Mouse (Mus musculus) MEL (cell line): ENCODE data around the gene Tcf7l2. TPM values are rescaled to one million over a fixed set of nuclear protein-coding genes. Genes with fewer than 3 reads are reported as not detected.

Source experiments
- DNase-seq: peaks from one replicate; pipeline ENCODE4 v3.0.0; 2011; ENCODE audit warnings: low read depth, low spot score
- H3K27ac ChIP-seq: 2 replicates; pipeline ENCODE4 v1.5.1; 2012; ENCODE audit warnings: low read depth, mild to moderate bottlenecking, control low read depth, low read length, moderate library complexity; ENCODE audit not compliant: control insufficient read depth
- H3K27me3 ChIP-seq, 2 experiments: fragments of 150-350 bp in 1 of 2; sonication (generic) in 1 of 2; 2 replicates each; pipeline ENCODE4 v1.6.1; 2012; ENCODE audit warnings: low read length in 2 of 2, mild to moderate bottlenecking in 2 of 2, improper control_type of control experiment in 1 of 2, moderate library complexity in 1 of 2; ENCODE audit not compliant: insufficient read depth in 2 of 2, control insufficient read depth in 1 of 2
- H3K36me3 ChIP-seq, 2 experiments: 2 replicates each; pipeline ENCODE4 v1.6.1; 2012 to 2014; ENCODE audit warnings: low read length in 2 of 2, improper control_type of control experiment in 1 of 2, inconsistent platforms in 1 of 2, mild to moderate bottlenecking in 1 of 2; ENCODE audit not compliant: insufficient read depth in 2 of 2, control insufficient read depth in 1 of 2
- H3K4me1 ChIP-seq, 2 experiments: fragments of 150-350 bp in 1 of 2; sonication (generic) in 1 of 2; 2 replicates each; pipeline ENCODE4 v1.6.1; 2012; ENCODE audit warnings: low read length in 2 of 2, improper control_type of control experiment in 1 of 2, mild to moderate bottlenecking in 1 of 2; ENCODE audit not compliant: insufficient read depth in 2 of 2, control insufficient read depth in 1 of 2
- H3K4me3 ChIP-seq, 2 experiments: fragments of 150-350 bp in 1 of 2; sonication (generic) in 1 of 2; 2 replicates each; pipeline ENCODE4 v1.5.1; 2012; ENCODE audit warnings: low read depth in 2 of 2, low read length in 2 of 2, mild to moderate bottlenecking in 2 of 2, moderate library complexity in 2 of 2, control low read depth in 1 of 2, improper control_type of control experiment in 1 of 2; ENCODE audit not compliant: control insufficient read depth in 1 of 2, insufficient read depth in 1 of 2
- H3K79me2 ChIP-seq: 2 replicates; pipeline ENCODE4 v1.6.1; 2012; ENCODE audit warnings: mild to moderate bottlenecking, low read length, moderate library complexity; ENCODE audit not compliant: control insufficient read depth, poor library complexity, insufficient read depth
- H3K9ac ChIP-seq: 2 replicates; pipeline ENCODE4 v1.6.1; 2012; ENCODE audit warnings: low read depth, mild to moderate bottlenecking, control low read depth, low read length, moderate library complexity; ENCODE audit not compliant: control insufficient read depth, poor library complexity, severe bottlenecking
- H3K9me3 ChIP-seq: fragments of 150-350 bp; sonication (generic); replicated peaks from 2 replicates; pipeline ENCODE4 v1.6.1; 2012; ENCODE audit warnings: mild to moderate bottlenecking, low read length, improper control_type of control experiment, moderate library complexity; ENCODE audit not compliant: insufficient read depth
- BHLHE40 ChIP-seq: IDR thresholded peaks from 2 replicates; pipeline ENCODE4 v1.6.1; 2012; ENCODE audit warnings: low read depth, mild to moderate bottlenecking, inconsistent platforms, low read length, improper control_type of control experiment, borderline replicate concordance
- CTCF ChIP-seq, 3 experiments: IDR thresholded peaks in 2 of 3; conservative IDR thresholded peaks in 1 of 3; 2 replicates each; pipeline ENCODE4 v1.5.1; 2011 to 2012; ENCODE audit warnings: low read length in 3 of 3, low read depth in 2 of 3, mild to moderate bottlenecking in 2 of 3, improper control_type of control experiment in 1 of 3, inconsistent platforms in 1 of 3, mixed read lengths in 1 of 3, moderate library complexity in 1 of 3; ENCODE audit not compliant: control insufficient read depth in 1 of 3, insufficient read depth in 1 of 3, poor library complexity in 1 of 3, severe bottlenecking in 1 of 3
- ELF1 ChIP-seq: IDR thresholded peaks from 2 replicates; pipeline ENCODE4 v1.6.1; 2014; ENCODE audit warnings: low read depth, mild to moderate bottlenecking, inconsistent platforms, low read length, improper control_type of control experiment, moderate library complexity
- GABPA ChIP-seq: IDR thresholded peaks from 2 replicates; pipeline ENCODE4 v1.6.1; 2012; ENCODE audit warnings: low read depth, mild to moderate bottlenecking, inconsistent platforms, low read length, improper control_type of control experiment, moderate library complexity
- GATA1 ChIP-seq: IDR thresholded peaks from 2 replicates; pipeline ENCODE4 v1.6.1; 2011; ENCODE audit warnings: low read depth, low read length, improper control_type of control experiment
- MAZ ChIP-seq: IDR thresholded peaks from 2 replicates; pipeline ENCODE4 v1.6.1; 2012; ENCODE audit warnings: low read depth, mild to moderate bottlenecking, inconsistent platforms, low read length, improper control_type of control experiment
- MEF2A ChIP-seq: IDR thresholded peaks from 2 replicates; pipeline ENCODE4 v1.6.1; 2014; ENCODE audit warnings: low read depth, mild to moderate bottlenecking, inconsistent platforms, low read length, improper control_type of control experiment; ENCODE audit not compliant: poor library complexity, insufficient replicate concordance, severe bottlenecking; ENCODE audit errors: extremely low read depth
- MXI1 ChIP-seq: IDR thresholded peaks from 2 replicates; pipeline ENCODE4 v1.6.1; 2011; ENCODE audit warnings: mild to moderate bottlenecking, low read depth, low read length, improper control_type of control experiment
- MYB ChIP-seq: IDR thresholded peaks from 2 replicates; pipeline ENCODE4 v1.6.1; 2011; ENCODE audit warnings: mild to moderate bottlenecking, low read depth, low read length, improper control_type of control experiment
- MYC ChIP-seq: IDR thresholded peaks from 2 replicates; pipeline ENCODE4 v1.6.1; 2011; ENCODE audit warnings: low read depth, mild to moderate bottlenecking, low read length, improper control_type of control experiment, moderate library complexity
- NELFE ChIP-seq: IDR thresholded peaks from 2 replicates; pipeline ENCODE4 v1.6.1; 2011; ENCODE audit warnings: low read depth, low read length, improper control_type of control experiment
- NRF1 ChIP-seq: IDR thresholded peaks from 2 replicates; pipeline ENCODE4 v1.6.1; 2014; ENCODE audit warnings: low read depth, mild to moderate bottlenecking, inconsistent platforms, low read length, improper control_type of control experiment, moderate library complexity; ENCODE audit not compliant: poor library complexity, insufficient read depth, severe bottlenecking
- SIN3A ChIP-seq: IDR thresholded peaks from 2 replicates; pipeline ENCODE4 v1.6.1; 2012; ENCODE audit warnings: low read length, improper control_type of control experiment, inconsistent platforms
- TAL1 ChIP-seq: IDR thresholded peaks from 2 replicates; pipeline ENCODE4 v1.6.1; 2012; ENCODE audit warnings: mild to moderate bottlenecking, inconsistent platforms, low read length, moderate library complexity, mixed read lengths
- TBP ChIP-seq: IDR thresholded peaks from 2 replicates; pipeline ENCODE4 v1.8.0; 2011; ENCODE audit warnings: low read depth, low read length, improper control_type of control experiment
- UBTF ChIP-seq: IDR thresholded peaks from 2 replicates; pipeline ENCODE4 v1.6.1; 2012; ENCODE audit warnings: low read depth, mild to moderate bottlenecking, inconsistent platforms, low read length, improper control_type of control experiment, moderate library complexity, borderline replicate concordance; ENCODE audit not compliant: insufficient read depth
- USF2 ChIP-seq, 2 experiments: IDR thresholded peaks; 2 replicates each; pipeline ENCODE4 v1.6.1; 2011 to 2012; ENCODE audit warnings: improper control_type of control experiment in 2 of 2, low read length in 2 of 2, borderline replicate concordance in 1 of 2, inconsistent platforms in 1 of 2, low read depth in 1 of 2, mild to moderate bottlenecking in 1 of 2; ENCODE audit not compliant: insufficient read depth in 1 of 2
- ZC3H11A ChIP-seq: IDR thresholded peaks from 2 replicates; pipeline ENCODE4 v1.6.1; 2012; ENCODE audit warnings: low read depth, mild to moderate bottlenecking, inconsistent platforms, low read length, improper control_type of control experiment
- ZMIZ1 ChIP-seq: IDR thresholded peaks from 2 replicates; pipeline ENCODE4 v1.6.1; 2012; ENCODE audit warnings: low read depth, mild to moderate bottlenecking, inconsistent platforms, low read length, improper control_type of control experiment, moderate library complexity
- ZNF384 ChIP-seq: IDR thresholded peaks from 2 replicates; pipeline ENCODE4 v1.6.1; 2012; ENCODE audit warnings: low read depth, mild to moderate bottlenecking, inconsistent platforms, low read length, improper control_type of control experiment
- polyA plus RNA-seq, 2 experiments: library from polyadenylated mRNA; stranded (reverse) in 1 of 2; unstranded in 1 of 2; fragments of >175 nt in 1 of 2; fragments of >200 nt in 1 of 2; gene quantifications; 2 replicates each; pipeline versions ENCODE4 v1.2.1 to v1.2.4; 2012; ENCODE audit warnings: low replicate concordance in 2 of 2, low read depth in 1 of 2; ENCODE audit not compliant: insufficient read length in 2 of 2, insufficient read depth in 1 of 2, missing spikeins in 1 of 2
- total RNA-seq: library from RNA; depleted of rRNA; stranded (reverse); fragments of 300-350 nt; gene quantifications from 2 replicates; pipeline ENCODE4 v1.2.3, GENCODE M21; 2012

Gene Tcf7l2
- total and polyA plus RNA-seq, 3 experiments, result 0.65 to 12.8 TPM; not detected in 1

DNA sequence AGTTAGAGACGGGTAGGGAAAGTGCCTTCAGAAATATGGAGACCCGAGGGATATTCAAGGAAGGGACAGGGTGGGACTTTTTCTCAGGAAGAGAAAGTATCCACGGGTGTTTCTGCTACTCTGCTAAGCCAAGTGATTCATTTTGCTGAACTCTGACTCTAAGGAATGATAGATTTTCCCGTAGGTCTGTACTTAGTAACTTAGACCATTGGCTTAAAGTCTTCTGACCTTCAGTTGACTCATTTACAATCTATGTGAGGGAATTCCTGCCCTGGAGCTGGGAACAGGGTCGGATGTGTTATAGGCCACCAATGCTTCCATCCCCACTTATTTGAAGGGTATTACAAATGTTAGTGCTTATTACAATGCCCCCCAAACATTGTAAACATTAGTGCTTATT, 29.9 kb upstream of the Tcf7l2 start:
- Histone ChIP-seq H3K9ac (no peak overlapping the region), H3K27ac (no peak overlapping the region), H3K36me3 (no peaks in the 10 kb centered on the region), H3K9me3 (no peaks in the 10 kb centered on the region), H3K4me3 (no peak overlapping the region), H3K27me3 (peaks cover 12 to 14% of the 10 kb centered on the region in 2 experiments), H3K4me1 (no peaks in the 10 kb centered on the region), H3K79me2 (no peaks in the 10 kb centered on the region)
- no peak for DNase-seq
- TF ChIP-seq GATA1 (no peak), MYC (no peak), BHLHE40 (no peak), NELFE (no peak), ZC3H11A (no peak), GABPA (no peak), MAZ (no peak), NRF1 (no peak), ELF1 (no peak), MEF2A (no peak), TBP (no peak), CTCF (IDR thresholded peaks at IDR 0.05 in 2 of 3, conservative IDR thresholded peaks at IDR 0.05 in 1 of 3; ENCODE audit: control insufficient read depth in 1 of 3, insufficient read depth in 1 of 3, low read depth in 2 of 3, low read length in 3 of 3, poor library complexity in 1 of 3, severe bottlenecking in 1 of 3) (no peak), ZMIZ1 (no peak), ZNF384 (no peak), UBTF (no peak), MXI1 (no peak), MYB (no peak), TAL1 (no peak), USF2 (IDR thresholded peaks at IDR 0.05; ENCODE audit: borderline replicate concordance in 1 of 2, insufficient read depth in 1 of 2, low read depth in 1 of 2, low read length in 2 of 2) (no peak)

DNA sequence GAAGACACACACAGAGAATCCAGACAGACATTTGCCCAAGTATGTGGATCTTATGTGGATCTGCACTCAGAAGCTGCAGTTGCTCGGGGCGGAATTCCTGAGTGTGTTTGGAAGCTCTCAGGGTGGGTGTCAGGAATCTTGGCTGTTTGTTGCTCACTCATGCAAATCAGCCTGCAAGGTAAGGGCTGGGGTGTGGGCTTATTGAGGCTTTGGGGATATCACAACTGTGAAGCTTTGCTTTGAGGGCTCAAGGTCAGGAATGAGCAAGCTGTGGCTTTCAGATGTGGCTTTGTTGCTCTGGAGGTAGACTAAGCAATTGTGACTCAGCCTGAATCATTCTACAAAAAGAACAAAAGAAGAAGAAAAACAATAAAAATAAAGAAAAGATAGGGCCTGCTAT, 28.9 kb upstream of the Tcf7l2 start:
- DNase-seq, result no peak
- H3K9me3 ChIP-seq, result no peaks in the 10 kb centered on the region
- no peak overlapping the region for H3K27ac ChIP-seq
- H3K27me3 ChIP-seq, result peaks cover 12% of the 10 kb centered on the region in 2 experiments
- no peak overlapping the region for H3K4me3 ChIP-seq
- H3K79me2 ChIP-seq, result no peaks in the 10 kb centered on the region
- H3K36me3 ChIP-seq, result no peaks in the 10 kb centered on the region
- no peak overlapping the region for H3K9ac ChIP-seq
- TF ChIP-seq UBTF (no peak), NELFE (no peak), SIN3A (no peak)
- TF ChIP-seq, all 39 proteins: peak for 0
- no peaks in the 10 kb centered on the region for H3K4me1 ChIP-seq
